Mouse (Mus musculus) neural tube, embryonic 14.5 days (tissue): ENCODE results near the gene Kctd11. TPM values are rescaled to one million over a fixed set of nuclear protein-coding genes. Genes with fewer than 3 reads are reported as not detected.

Experiments
- ATAC-seq: fragments of 200-750 bp; cut with Nextera tagmentation; 2 replicates; pipeline ENCODE4 v1.8.0; 2017; ENCODE audit warnings: low read depth, mild to moderate bottlenecking, moderate TSS enrichment, moderate library complexity
- H3K27ac ChIP-seq: fragments of 300-500 bp; sonication (generic); 2 replicates; pipeline ENCODE4 v1.5.1; 2014; ENCODE audit warnings: low read depth, mild to moderate bottlenecking, control low read depth, low read length, moderate library complexity, mixed read lengths
- H3K27me3 ChIP-seq: fragments of 300-500 bp; sonication (generic); 2 replicates; pipeline ENCODE4 v1.6.1; 2014; ENCODE audit warnings: low read length; ENCODE audit not compliant: control insufficient read depth, insufficient read depth
- H3K36me3 ChIP-seq: fragments of 300-500 bp; sonication (generic); 2 replicates; pipeline ENCODE4 v1.6.1; 2014; ENCODE audit warnings: low read length, mixed read lengths; ENCODE audit not compliant: control insufficient read depth, insufficient read depth
- H3K4me1 ChIP-seq: fragments of 300-500 bp; sonication (generic); 2 replicates; pipeline ENCODE4 v1.6.1; 2014; ENCODE audit warnings: low read length; ENCODE audit not compliant: control insufficient read depth, insufficient read depth
- H3K4me2 ChIP-seq: fragments of 300-500 bp; sonication (generic); 2 replicates; pipeline ENCODE4 v1.6.1; 2014; ENCODE audit warnings: mild to moderate bottlenecking, low read depth, low read length, control low read depth
- H3K4me3 ChIP-seq: fragments of 300-500 bp; sonication (generic); 2 replicates; pipeline ENCODE4 v1.5.1; 2014; ENCODE audit warnings: low read depth, low read length, control low read depth, mixed read lengths
- H3K9ac ChIP-seq: fragments of 300-500 bp; sonication (generic); replicated peaks from 2 replicates; pipeline ENCODE4 v1.6.1; 2014; ENCODE audit warnings: low read depth, mild to moderate bottlenecking, control low read depth, low read length, mixed read lengths
- H3K9me3 ChIP-seq: fragments of 300-500 bp; sonication (generic); 2 replicates; pipeline ENCODE4 v1.6.1; 2016; ENCODE audit warnings: low read length; ENCODE audit not compliant: control insufficient read depth
- WGBS: fragments of 180-500 bp; shearing (Covaris S2); extraction: QIAGEN DNeasy Blood & Tissue Kit; methylation state at CpG from one replicate; pipeline ENCODE4 v1.1.7; 2014; 5-methylcytosine and 5-hydroxymethylcytosine counted together
- polyA plus RNA-seq: library from polyadenylated mRNA; unstranded; fragments of >200 nt; fragmentation: Nextera tagmentation; extraction: Ambion mirVana; gene quantifications from 2 replicates; pipeline ENCODE4 v1.2.1, GENCODE M21; 2014

Kctd11 gene
- polyA plus RNA-seq, 1 experiment from 2014 or later: 0.80 TPM

GRCm38 (mm10) chr11:69878952-69879351 lies 2.3 kb downstream of the Kctd11 start:
- H3K36me3 ChIP-seq: no peaks in the 10 kb centered on the region
- no peak overlapping the region for H3K9ac ChIP-seq
- no peak overlapping the region for H3K27ac ChIP-seq
- H3K4me1 ChIP-seq: peaks cover 8% of the 10 kb centered on the region; the same call in 1 of the 2 replicates
- no peaks in the 10 kb centered on the region for H3K27me3 ChIP-seq
- H3K9me3 ChIP-seq: no peaks in the 10 kb centered on the region
- H3K4me3 ChIP-seq: no peak overlapping the region
- WGBS: 94% methylated on average over 6 of the region's 6 CpGs
- no peak overlapping the region for H3K4me2 ChIP-seq
- no peak for ATAC-seq

DNA sequence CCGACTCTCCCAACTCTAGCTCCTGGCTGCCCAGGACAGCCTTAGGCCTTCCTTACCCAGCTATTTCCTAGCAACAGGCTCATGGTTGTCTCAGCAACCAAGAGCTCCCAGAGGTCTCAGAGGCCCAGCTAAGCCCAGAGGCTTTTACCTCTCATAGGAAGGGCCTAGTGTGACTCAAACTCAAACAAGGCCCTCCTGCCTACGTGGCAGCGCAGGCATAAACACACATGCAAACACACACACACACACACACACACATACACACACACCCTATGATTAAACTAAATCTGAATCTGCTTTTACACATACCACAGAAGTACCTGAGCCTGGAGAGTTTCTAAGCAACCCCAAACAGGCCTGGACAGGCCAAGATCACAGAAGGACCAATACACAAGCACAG lies 2.8 kb downstream of the Kctd11 start:
- H3K4me3 ChIP-seq: no peak overlapping the region
- no peaks in the 10 kb centered on the region for H3K27me3 ChIP-seq
- peaks cover 8% of the 10 kb centered on the region; the same call in 1 of the 2 replicates for H3K4me1 ChIP-seq
- no peak overlapping the region for H3K9ac ChIP-seq
- WGBS: 88% methylated on average over 3 of the region's 3 CpGs
- no peaks in the 10 kb centered on the region for H3K9me3 ChIP-seq
- H3K4me2 ChIP-seq: no peak overlapping the region; the same call in 1 of the 2 replicates
- H3K27ac ChIP-seq: no peak overlapping the region
- H3K36me3 ChIP-seq: no peaks in the 10 kb centered on the region
- no peak for ATAC-seq

GRCm38 (mm10) chr11:69877878-69878277 lies 3.3 kb downstream of the Kctd11 start, which contains the start of gene Tmem95:
TSS of gene Tmem95 (minus strand) at chr11:69878018.
- peaks cover 8% of the 10 kb centered on the region; the same call in 1 of the 2 replicates for H3K4me1 ChIP-seq
- ATAC-seq: no peak
- H3K4me2 ChIP-seq: peak within 1 kb of the TSS; percentile 29
- no peaks in the 10 kb centered on the region for H3K36me3 ChIP-seq
- no peak within 1 kb of the TSS for H3K9ac ChIP-seq
- no peaks in the 10 kb centered on the region for H3K27me3 ChIP-seq
- 89% methylated on average over 11 of the region's 11 CpGs for WGBS
- no peak within 1 kb of the TSS for H3K27ac ChIP-seq
- no peaks in the 10 kb centered on the region for H3K9me3 ChIP-seq
- H3K4me3 ChIP-seq: no peak within 1 kb of the TSS

DNA sequence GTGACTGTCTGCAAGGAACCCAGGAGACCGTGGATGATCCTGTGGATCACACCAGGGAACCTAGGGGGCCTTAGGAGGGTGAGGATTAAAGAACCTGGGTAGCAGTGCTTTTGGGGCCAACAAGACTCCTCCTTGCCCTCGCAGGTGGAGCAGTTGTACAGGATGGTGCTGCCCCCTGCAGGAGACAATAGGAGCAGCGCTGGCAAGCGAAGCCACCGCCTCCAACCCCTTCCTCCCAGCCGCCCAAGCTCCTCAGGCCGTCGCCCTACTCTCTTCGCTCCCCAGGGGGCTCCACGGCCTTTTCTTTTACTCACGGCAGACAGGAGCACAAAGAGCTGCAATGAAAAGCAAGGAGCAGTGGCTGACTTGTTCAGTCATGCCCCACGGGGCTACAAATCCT lies 4.3 kb downstream of the Kctd11 start:
- H3K4me3 ChIP-seq: no peak overlapping the region
- H3K27me3 ChIP-seq: no peaks in the 10 kb centered on the region
- peaks cover 8% of the 10 kb centered on the region; the same call in 1 of the 2 replicates for H3K4me1 ChIP-seq
- H3K36me3 ChIP-seq: no peaks in the 10 kb centered on the region
- H3K9me3 ChIP-seq: no peaks in the 10 kb centered on the region
- no peak for ATAC-seq
- H3K27ac ChIP-seq: no peak overlapping the region
- WGBS: 3% methylated on average over 12 of the region's 12 CpGs
- no peak overlapping the region for H3K9ac ChIP-seq
- peak overlapping the region; percentile 29 for H3K4me2 ChIP-seq

DNA sequence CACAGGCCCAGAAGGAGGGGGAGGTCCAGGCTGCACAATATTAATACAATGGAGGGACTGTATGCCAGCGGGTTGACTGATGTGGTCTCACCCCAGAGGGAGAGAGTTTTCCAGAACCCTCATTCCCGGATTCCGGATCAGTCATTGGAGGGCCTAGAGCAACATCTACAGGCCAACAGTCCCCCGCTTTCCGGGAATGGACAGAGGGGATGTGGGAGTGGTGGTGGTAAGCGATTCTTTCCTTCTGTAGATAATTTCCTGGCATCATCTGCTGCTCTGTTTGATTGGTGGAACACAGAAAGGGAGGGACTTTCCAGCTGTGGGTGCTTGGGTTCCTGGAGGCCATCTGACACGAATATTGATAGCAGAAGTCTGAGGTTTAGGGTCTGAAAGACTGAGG lies 5.0 kb downstream of the Kctd11 start:
- no peak for ATAC-seq
- no peaks in the 10 kb centered on the region for H3K9me3 ChIP-seq
- no peak overlapping the region for H3K27ac ChIP-seq
- no peak overlapping the region for H3K4me3 ChIP-seq
- WGBS: 71% methylated on average over 7 of the region's 7 CpGs
- no peaks in the 10 kb centered on the region for H3K36me3 ChIP-seq
- no peaks in the 10 kb centered on the region for H3K27me3 ChIP-seq
- H3K4me1 ChIP-seq: peaks cover 5% of the 10 kb centered on the region; the same call in 1 of the 2 replicates
- H3K4me2 ChIP-seq: no peak overlapping the region
- no peak overlapping the region for H3K9ac ChIP-seq

DNA sequence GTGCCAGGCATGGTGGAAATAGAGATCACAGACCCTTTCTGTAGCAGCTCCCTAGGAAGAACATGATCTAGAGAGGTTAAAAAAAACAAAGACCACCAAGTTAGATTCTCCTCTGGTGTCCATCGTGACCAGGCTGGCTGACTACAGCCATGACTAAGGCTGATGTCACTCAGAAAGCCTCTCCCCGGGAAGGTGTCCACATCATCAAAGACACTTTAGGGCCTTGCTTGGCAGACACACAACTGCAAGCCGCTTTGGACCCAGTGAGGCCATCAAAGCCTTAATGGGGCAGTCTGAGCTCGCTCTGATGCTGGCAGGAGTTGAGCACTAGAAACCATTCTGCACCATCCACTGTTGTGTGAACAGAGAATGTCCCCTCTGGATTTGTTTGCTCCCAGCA lies 8.8 kb downstream of the Kctd11 start:
- Histone ChIP-seq H3K4me2 (no peak overlapping the region), H3K36me3 (no peaks in the 10 kb centered on the region), H3K27me3 (no peaks in the 10 kb centered on the region), H3K27ac (no peak overlapping the region), H3K9ac (no peak overlapping the region), H3K4me1 (peaks cover 3% of the 10 kb centered on the region; the same call in 1 of the 2 replicates), H3K4me3 (no peak overlapping the region), H3K9me3 (no peaks in the 10 kb centered on the region)
- WGBS: 84% methylated on average over 4 of the region's 4 CpGs
- ATAC-seq: no peak

DNA sequence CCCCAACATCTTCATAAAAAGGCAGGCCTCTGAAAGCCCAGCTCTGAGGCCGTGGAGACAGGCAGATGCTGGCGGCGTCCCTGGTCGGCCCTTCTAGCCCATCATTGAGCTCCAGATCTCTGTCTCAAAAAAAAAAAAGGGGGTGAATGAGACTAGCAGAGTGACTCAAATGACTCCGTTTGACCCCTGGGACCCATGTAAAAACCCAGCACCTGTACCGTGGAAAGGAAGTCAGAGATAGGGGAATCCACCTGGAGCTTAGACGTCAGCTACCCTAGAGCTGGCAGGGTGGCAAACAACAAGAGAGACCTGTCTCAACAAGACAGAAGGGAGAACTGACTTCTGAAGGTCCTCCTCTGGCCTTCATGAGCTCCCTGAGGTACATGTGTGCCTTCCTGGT lies 9.4 kb downstream of the Kctd11 start:
- Histone ChIP-seq H3K36me3 (no peaks in the 10 kb centered on the region), H3K4me3 (no peak overlapping the region), H3K9me3 (no peaks in the 10 kb centered on the region), H3K4me1 (no peaks in the 10 kb centered on the region), H3K27ac (no peak overlapping the region), H3K9ac (no peak overlapping the region), H3K27me3 (no peaks in the 10 kb centered on the region), H3K4me2 (no peak overlapping the region)
- 90% methylated on average over 7 of the region's 7 CpGs for WGBS
- no peak for ATAC-seq

GRCm38 (mm10) chr11:69870289-69871069 lies 10.7 kb downstream of the Kctd11 start:
- no peak overlapping the region for H3K4me2 ChIP-seq
- no peaks in the 10 kb centered on the region for H3K4me1 ChIP-seq
- 88% methylated on average over 2 of the region's 2 CpGs for WGBS
- H3K27ac ChIP-seq: no peak overlapping the region
- H3K27me3 ChIP-seq: no peaks in the 10 kb centered on the region
- no peak for ATAC-seq
- H3K4me3 ChIP-seq: no peak overlapping the region
- H3K9ac ChIP-seq: no peak overlapping the region
- no peaks in the 10 kb centered on the region for H3K36me3 ChIP-seq
- H3K9me3 ChIP-seq: no peaks in the 10 kb centered on the region

- ATAC-seq: no peak
- Histone ChIP-seq H3K9ac (no peak overlapping the region), H3K27ac (no peak overlapping the region), H3K36me3 (no peaks in the 10 kb centered on the region), H3K4me2 (no peak overlapping the region), H3K27me3 (no peaks in the 10 kb centered on the region), H3K4me3 (no peak overlapping the region), H3K9me3 (no peaks in the 10 kb centered on the region), H3K4me1 (no peaks in the 10 kb centered on the region)
- WGBS: 68% methylated on average over 9 of the region's 9 CpGs
Measured at GRCm38 (mm10) chr11:69867335-69867734, 13.9 kb downstream of the Kctd11 start.
